Mouse (Mus musculus): ENCODE data around the gene Loxl3.

Gene Loxl3

GRCm38 (mm10) chr6:83087205-83087925 lies 53.4 kb downstream of the Loxl3 start:
- peak; percentile 41 for DNase-seq

- no peak for DNase-seq
These were observed 53.9 kb downstream of the Loxl3 start for GRCm38 (mm10) chr6:83087926-83088260.

- peak; percentile 64 for DNase-seq
These were observed 58.6 kb downstream of the Loxl3 start for GRCm38 (mm10) chr6:83092416-83093127.

- DNase-seq, result no peak
These were observed 62.0 kb downstream of the Loxl3 start for GRCm38 (mm10) chr6:83095968-83096367.

GRCm38 (mm10) chr6:83098411-83098810 lies 64.4 kb downstream of the Loxl3 start:
- no peak for DNase-seq

GRCm38 (mm10) chr6:83101316-83101687 lies 67.3 kb downstream of the Loxl3 start, which contains the start of the genes Ccdc142 and Gm42688:
Gene Ccdc142 (plus strand): TSS chr6:83101601.
Gene Gm42688 (plus strand): TSS chr6:83101617.
- DNase-seq, result peak; percentile 95

GRCm38 (mm10) chr6:83101688-83102556 lies 67.9 kb downstream of the Loxl3 start:
- DNase-seq, result peak; percentile 72

All from lung, postnatal 10 days (tissue).